Comparison of ENCODE assay signal across 8 mouse cellular contexts in genomic region chr8:105707498-105708403, GRCm38 (mm10). TPM values are rescaled to one million over a fixed set of nuclear protein-coding genes. Genes with fewer than 3 reads are reported as not detected.
A peak's percentile ranks its signal among the peaks of the same experiment; 100 is the strongest.
DNase-seq lines count a peak whose midpoint lies in the region; ATAC-seq lines count a peak whose summit lies in the region.

4933405L10Rik (plus strand) TSS chr8:105707655.
Enkd1 (minus strand) TSS chr8:105708210.

- peaks cover 33% of the 10 kb centered on the region for H3K36me3 ChIP-seq in embryonic facial prominence, embryonic 10.5 days (replicated peaks)
- peaks cover 32% of the 10 kb centered on the region for H3K36me3 ChIP-seq in limb, embryonic 10.5 days
- H3K36me3 ChIP-seq in midbrain, embryonic 13.5 days: peaks cover 19% of the 10 kb centered on the region

- H3K4me1 ChIP-seq in embryonic facial prominence, embryonic 10.5 days: peaks cover 22% of the 10 kb centered on the region
- H3K4me1 ChIP-seq in limb, embryonic 10.5 days: peaks cover 20% of the 10 kb centered on the region
- H3K4me1 ChIP-seq in midbrain, embryonic 13.5 days (replicated peaks): peaks cover 23% of the 10 kb centered on the region

- H3K9me3 ChIP-seq in embryonic facial prominence, embryonic 10.5 days: no peaks in the 10 kb centered on the region
- no peaks in the 10 kb centered on the region for H3K9me3 ChIP-seq in limb, embryonic 10.5 days (replicated peaks)
- no peaks in the 10 kb centered on the region for H3K9me3 ChIP-seq in midbrain, embryonic 13.5 days

- H3K4me2 ChIP-seq in midbrain, embryonic 13.5 days (replicated peaks): peak within 1 kb of the TSS; percentile 98

- H3K9ac ChIP-seq in midbrain, embryonic 13.5 days (replicated peaks): peak within 1 kb of the TSS; percentile 74

- peak; percentile 72 for DNase-seq in urinary bladder, adult 18-20 months (ENCODE audit: low spot score in 2 of 2)
- no peak for DNase-seq in urinary bladder, adult 2 months (ENCODE audit: low spot score)
- DNase-seq in embryonic facial prominence, embryonic 10.5 days (ENCODE audit: low spot score): peak; percentile 95
- DNase-seq in kidney, adult 11 months: peak; percentile 89
- DNase-seq in limb, embryonic 10.5 days (ENCODE audit: low spot score): peak; percentile 93
- DNase-seq in spleen, adult 12 weeks (ENCODE audit: low spot score): peak; percentile 65

- peak within 1 kb of the TSS; percentile 92 for H3K27ac ChIP-seq in embryonic facial prominence, embryonic 10.5 days (replicated peaks)
- peak within 1 kb of the TSS; percentile 91 for H3K27ac ChIP-seq in limb, embryonic 10.5 days
- H3K27ac ChIP-seq in midbrain, embryonic 13.5 days: no peak within 1 kb of the TSS

- WGBS in embryonic facial prominence, embryonic 10.5 days: 2% methylated on average over 55 of the region's 55 CpGs
- under 1% methylated on average over 55 of the region's 55 CpGs for WGBS in limb, embryonic 10.5 days
- WGBS in midbrain, embryonic 13.5 days: under 1% methylated on average over 55 of the region's 55 CpGs

- no peaks in the 10 kb centered on the region for H3K27me3 ChIP-seq in embryonic facial prominence, embryonic 10.5 days (replicated peaks; ENCODE audit: low read depth, poor library complexity, severe bottlenecking)
- H3K27me3 ChIP-seq in limb, embryonic 10.5 days (ENCODE audit: low read depth, poor library complexity, severe bottlenecking): no peaks in the 10 kb centered on the region
- no peaks in the 10 kb centered on the region for H3K27me3 ChIP-seq in midbrain, embryonic 13.5 days

- ATAC-seq in granulocyte monocyte progenitor cell, adult 5-6 weeks (replicated peaks; ENCODE audit: poor library complexity, severe bottlenecking): peak; percentile 90
- ATAC-seq in midbrain, embryonic 13.5 days: peak; percentile 89

- H3K4me3 ChIP-seq in embryonic facial prominence, embryonic 10.5 days: peak within 1 kb of the TSS; percentile 91
- H3K4me3 ChIP-seq in limb, embryonic 10.5 days: peak within 1 kb of the TSS; percentile 83
- peak within 1 kb of the TSS; percentile 75 for H3K4me3 ChIP-seq in midbrain, embryonic 13.5 days (replicated peaks)

RNA-seq across cellular contexts. Expression of gene 4933405L10Rik, which starts in this region (rescaled TPM):
- polyA plus RNA-seq in urinary bladder, adult 2 months (2012; rRNA removed): not detected in 2 replicates
- not detected in 2 replicates for polyA plus RNA-seq in embryonic facial prominence, embryonic 10.5 days (2016; fragmentation: Nextera tagmentation; extraction: Ambion mirVana)
- total RNA-seq in granulocyte monocyte progenitor cell, adult 5-6 weeks (2014; fragmentation: Nextera tagmentation): not detected in 2 replicates
- not detected in 2 replicates for total RNA-seq in granulocyte monocyte progenitor cell, adult 5-6 weeks (2017)
- not detected in 2 replicates for polyA plus RNA-seq in limb, embryonic 10.5 days (2016; fragmentation: Nextera tagmentation; extraction: Ambion mirVana)
- 0.13 and 0.31 TPM in 2 replicates for polyA plus RNA-seq in midbrain, embryonic 13.5 days (2015; fragmentation: Nextera tagmentation; extraction: Ambion mirVana)

RNA-seq across cellular contexts. Expression of gene Enkd1, which starts in this region (rescaled TPM):
- 9.6 and 11.5 TPM in 2 replicates for polyA plus RNA-seq in urinary bladder, adult 2 months (2012; rRNA removed)
- polyA plus RNA-seq in embryonic facial prominence, embryonic 10.5 days (2016; fragmentation: Nextera tagmentation; extraction: Ambion mirVana): 49.3 and 54.0 TPM in 2 replicates
- 20.0 and 35.2 TPM in 2 replicates for total RNA-seq in granulocyte monocyte progenitor cell, adult 5-6 weeks (2014; fragmentation: Nextera tagmentation)
- 14.5 and 16.2 TPM in 2 replicates for total RNA-seq in granulocyte monocyte progenitor cell, adult 5-6 weeks (2017)
- polyA plus RNA-seq in limb, embryonic 10.5 days (2016; fragmentation: Nextera tagmentation; extraction: Ambion mirVana): 47.0 and 56.0 TPM in 2 replicates
- 14.4 and 15.9 TPM in 2 replicates for polyA plus RNA-seq in midbrain, embryonic 13.5 days (2015; fragmentation: Nextera tagmentation; extraction: Ambion mirVana)
